Mouse (Mus musculus) urinary bladder, adult 18-20 months (tissue): ENCODE results near the gene Casp7.
"Not testable (repeated sequence)": the region's sequence is repeated elsewhere in the genome, so short reads cannot be mapped to it uniquely, and the experiment has no call there.

ENCODE experiments used
- DNase-seq, 2 experiments: peaks; one replicate each; pipeline ENCODE4 v3.0.0; 2022; ENCODE audit warnings: low spot score in 2 of 2, mixed read lengths in 2 of 2

The Casp7 gene

DNA sequence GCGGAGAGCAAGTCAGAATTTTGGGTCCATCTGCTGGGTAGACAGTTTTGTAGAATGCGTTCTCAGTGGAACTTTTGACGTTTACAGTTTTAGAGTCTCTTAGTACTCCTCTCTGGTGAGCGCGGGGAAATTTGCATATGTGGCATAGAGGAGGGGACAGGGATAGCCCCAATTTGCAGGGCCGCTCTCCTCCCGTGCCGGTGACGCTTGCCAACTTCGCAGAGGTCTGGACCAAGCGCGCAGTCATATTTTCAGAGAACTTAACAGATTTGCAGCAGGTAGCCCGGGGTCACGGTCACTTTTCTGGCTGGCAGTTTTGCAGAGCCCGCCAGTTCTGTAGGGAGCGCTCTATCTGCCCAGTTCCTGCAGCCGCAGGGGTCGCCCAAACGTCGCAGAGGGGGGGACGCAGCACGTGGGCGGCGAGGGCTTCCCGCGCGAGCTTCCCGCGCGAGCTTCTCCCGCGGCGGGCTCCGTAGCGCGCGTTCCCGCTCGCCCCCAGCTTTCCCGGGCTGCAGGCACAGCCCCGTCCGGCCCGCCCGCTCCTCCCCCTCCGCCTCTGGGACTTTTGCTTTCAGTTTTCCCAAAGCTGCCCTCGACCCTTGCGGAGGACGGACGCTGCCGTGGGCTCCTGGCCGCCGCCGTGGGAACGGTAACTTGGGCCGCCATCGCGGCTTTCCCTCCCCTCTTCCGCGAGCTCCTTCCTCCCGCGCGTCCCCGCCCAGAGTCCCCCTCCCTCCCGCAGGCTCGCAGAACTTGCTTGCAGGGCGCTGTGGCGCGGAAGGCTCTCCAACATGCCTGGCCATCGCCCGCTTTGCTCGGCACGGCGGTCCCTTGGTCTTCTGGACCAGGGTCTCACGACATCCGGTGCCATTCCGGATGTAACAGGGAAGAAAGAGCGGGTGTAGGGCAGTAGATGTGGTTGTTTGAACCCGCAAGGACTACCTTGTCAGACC, at the start of gene Casp7:
Gene Casp7 (plus strand): TSS at position 461 of the 953 bp plus-strand sequence.
- DNase-seq, result peak; percentile 56 to 72

DNA sequence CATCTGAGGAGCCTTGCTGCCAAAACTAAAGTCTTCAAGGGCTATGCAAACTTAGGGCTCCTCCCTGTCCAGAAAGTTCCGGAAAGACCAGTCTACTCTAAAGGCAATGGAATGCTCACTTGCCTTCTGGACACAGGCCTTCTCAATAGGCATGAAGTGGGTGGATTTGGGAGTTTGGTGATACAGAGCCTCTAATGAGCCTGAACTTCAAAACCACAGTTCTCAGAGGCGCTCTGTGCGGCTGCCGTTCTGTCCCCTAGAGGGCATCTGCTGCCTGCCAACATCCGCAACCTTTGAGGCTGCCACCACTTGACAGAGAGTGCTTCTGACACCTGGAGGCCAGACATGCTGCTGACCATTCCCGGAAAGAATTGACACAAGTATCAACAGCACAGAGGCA, 47.6 kb upstream of the Casp7 start:
- DNase-seq, result no peak

DNA sequence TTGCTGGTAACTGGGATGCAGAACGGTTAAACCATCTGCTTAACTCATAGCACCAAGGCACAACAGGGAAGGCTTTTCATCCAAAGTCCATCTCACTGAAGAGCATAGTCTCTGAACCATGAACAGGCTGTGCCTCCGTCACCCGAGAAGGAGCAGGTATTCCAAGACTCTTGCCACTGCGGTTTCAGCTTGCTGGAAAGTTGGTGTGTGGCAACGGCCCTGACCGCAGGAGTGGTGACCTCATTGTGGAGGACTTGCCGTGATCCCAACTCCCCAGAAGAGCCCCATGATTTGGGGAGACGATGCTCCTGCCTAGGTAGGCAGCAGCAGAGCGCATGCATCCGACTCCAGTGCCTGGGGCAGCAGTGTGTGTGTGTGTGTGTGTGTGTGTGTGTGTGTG, 43.2 kb upstream of the Casp7 start:
- DNase-seq, result no peak

DNA sequence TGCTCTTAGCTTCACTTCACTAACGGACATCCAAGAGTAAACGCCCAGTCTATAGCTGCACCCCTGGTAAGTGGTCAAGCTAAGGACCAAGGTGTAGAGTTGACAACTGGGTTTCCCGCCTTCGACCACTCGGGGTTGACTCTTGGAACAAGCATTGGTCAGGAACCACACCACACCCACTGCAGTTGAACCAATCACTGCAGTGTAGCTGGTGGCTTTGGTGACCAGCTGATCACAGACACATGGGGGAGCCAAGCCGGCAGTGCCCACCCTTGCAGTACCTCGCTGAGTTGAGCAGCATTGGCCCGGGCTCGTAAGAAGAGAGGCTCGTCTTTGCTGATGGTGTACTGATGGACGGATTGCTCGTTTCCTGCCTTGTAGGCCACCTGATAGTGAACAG, 41.7 kb upstream of the Casp7 start:
- no peak for DNase-seq

DNA sequence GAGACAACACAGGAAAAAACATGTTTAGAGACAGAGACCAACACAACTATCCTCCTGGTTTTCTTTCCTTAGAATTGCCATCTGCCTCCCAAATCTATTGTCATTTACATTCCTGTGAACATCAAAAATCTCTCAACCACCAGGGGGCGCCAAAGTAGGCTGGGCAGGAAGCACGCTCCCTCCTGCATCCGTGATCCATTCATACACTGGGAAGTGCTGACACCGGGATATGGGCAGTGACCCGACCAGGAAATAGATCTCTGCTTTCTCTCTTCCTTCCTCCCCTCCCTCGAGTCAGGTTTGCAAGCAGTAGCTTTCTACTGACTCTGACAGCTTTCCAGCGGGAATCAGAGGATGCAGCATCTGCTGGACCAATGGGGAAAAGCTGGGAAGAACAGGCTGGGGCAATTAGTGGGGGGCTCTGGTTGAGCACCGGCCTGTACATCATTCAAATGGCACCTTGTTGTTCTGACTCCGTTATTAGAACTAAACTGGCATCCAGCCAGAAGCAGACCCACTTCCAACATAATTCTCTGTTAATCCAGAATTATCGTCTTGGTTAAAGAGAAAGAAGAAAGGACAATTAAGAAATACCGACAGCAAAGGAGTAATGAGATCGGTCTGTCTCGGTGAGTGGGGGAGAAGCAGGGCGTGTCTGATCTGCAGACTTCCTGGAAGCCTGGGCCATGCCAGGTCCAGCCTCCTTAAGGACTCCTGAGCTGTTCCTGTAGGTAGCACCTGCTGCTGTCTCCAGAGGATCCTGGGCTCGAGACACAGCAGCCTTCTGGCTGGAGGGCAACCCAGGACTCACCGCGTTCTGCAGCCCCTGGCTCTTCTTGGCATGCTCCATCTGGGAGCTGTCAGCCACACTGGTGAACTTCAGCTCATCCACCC, 40.2 kb upstream of the Casp7 start:
- DNase-seq, result peak; percentile 46 to 53

DNA sequence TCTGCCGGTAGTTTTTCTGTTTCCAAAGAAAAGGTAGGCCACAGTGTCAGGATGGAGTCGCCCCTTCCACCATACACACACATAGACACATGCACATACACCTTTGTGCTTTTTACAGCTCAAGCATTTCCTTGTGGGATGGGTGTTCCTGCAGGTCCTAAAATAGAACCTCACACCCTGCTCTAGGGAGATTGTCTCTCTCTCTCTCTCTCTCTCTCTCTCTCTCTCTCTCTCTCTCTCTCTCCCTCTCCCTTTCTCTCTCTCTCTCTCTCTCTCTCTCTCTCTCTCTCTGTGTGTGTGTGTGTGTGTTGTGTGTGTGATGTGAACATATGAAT, 39.6 kb upstream of the Casp7 start:
- DNase-seq, result not testable (repeated sequence)

DNA sequence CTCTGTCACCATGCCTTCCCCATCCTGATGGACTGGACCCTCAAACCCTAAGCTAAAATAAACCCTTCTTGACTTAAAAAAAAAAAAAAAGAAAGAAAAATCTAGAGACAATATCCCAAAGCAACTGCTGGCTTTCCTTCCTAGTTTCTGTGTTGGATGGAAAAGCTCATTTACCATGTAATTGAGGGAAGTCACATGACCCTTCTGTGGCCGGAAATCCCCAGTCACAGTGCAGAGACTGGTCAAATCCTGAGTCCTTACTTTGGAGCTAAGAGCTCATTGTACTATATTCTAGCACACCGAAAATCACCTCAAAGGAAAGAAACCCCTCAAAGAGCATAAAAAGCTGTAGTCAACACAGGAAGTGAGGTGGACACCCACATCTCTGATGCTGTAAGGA, 38.0 kb upstream of the Casp7 start:
- DNase-seq, result no peak

DNA sequence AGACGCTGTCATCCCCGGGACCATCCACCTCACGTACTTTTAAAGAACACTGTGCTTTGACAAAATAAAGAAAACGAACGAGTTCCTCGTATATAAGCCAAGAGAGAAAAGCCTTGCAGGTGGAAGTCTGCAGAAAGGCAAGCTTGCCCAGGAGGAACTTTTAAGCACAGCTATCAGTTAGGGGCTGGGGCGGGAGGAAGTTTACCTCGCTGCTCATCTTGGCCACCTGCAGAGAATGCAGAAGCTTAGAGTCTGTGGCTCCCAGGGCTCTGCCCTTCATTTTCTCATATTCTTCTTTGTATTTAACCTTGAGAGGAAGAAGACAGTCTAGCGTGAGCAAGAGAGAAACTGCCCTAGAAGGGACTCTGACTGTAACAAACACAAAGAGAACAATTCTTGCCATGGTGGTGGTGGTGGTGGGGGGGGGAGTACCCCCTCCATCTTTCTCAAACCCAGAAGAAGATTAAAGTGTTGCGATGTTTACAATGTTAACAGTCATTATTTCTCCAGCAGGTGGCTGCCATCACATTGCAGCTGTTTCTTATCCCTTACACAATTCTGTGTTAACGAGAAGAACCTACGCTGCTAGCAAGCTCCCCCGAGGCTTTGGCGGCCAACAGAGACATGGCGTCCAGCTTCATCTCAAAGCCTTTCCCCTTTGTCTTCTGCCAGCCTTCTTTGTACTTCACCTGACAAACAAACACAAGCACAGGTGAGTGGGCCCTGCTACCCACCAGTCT, 33.0 kb upstream of the Casp7 start:
- no peak for DNase-seq

DNA sequence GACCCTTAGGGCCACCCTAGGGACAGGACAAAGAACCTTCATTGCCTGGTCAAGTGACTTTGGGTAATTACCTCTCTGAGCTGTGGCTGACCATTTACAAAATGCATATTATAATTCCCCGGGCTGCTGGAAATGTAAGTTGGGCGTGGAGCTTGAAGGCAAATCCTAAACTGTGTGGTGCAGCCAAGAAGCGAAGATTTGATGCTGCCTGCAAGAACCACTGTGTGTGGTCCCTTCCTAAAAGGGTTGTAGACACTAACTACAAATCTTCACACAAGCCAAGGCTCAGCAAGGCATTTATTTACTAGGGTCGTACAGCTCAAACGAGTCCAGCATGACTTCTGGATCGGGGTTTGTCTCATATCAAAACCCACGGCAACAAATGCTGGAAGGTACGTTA, 32.4 kb upstream of the Casp7 start:
- DNase-seq, result no peak

DNA sequence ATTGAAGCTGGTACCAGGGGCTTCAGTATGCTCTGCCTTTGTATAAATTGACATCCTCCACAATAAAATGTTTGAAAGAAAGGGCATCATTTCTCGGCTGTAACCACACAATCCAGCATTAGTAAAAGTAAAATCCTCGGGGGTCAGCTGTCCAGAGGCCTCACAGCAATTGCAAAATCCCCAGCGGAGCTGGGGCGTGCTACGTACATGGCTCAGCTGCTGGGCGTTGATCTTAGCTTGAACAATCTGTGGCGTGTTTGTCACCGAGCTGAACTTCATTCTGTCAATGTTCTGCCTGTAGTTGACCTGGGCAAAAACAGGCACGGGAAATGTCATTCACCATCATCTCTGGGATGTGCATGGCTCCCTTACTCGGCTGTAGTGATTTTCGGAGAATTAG, 30.8 kb upstream of the Casp7 start:
- no peak for DNase-seq

DNA sequence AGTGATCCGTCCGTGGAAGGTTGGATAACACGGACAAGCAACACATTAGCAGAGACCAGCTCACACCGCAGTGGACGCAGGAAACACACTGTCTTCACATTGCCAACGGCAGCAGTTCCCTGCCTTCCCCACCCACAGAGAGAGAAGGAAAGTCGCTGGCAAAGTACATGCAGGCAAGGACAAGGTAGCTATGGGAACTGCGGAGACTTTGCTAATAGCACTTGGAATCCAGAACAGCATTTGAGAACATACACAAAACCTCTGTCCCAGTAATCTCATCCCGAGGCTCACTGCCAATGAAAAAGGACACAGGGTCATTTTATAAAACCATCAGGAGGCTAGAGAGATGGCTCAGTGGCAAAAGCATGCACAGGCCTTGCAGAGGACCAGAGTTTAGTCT, 30.3 kb upstream of the Casp7 start:
- no peak for DNase-seq

DNA sequence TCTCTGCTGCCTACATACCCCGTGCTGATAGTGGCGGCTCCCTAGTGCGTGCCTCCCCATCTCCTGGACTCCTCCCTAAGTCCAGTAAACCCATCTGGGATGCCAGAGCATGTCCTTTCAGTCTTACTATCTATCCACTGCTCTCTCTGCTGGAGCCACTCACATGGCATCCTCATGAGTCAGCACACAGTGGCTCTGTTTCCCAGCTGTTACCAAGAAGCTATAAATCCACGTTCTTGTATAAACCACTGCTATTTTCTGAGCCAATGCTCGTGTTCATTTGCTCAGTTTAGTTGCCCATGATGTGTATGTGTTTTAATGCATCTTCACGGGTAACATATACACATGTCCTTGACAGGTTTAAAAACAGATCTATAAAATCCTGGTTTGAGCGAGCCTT, 29.2 kb upstream of the Casp7 start:
- DNase-seq, result no peak

DNA sequence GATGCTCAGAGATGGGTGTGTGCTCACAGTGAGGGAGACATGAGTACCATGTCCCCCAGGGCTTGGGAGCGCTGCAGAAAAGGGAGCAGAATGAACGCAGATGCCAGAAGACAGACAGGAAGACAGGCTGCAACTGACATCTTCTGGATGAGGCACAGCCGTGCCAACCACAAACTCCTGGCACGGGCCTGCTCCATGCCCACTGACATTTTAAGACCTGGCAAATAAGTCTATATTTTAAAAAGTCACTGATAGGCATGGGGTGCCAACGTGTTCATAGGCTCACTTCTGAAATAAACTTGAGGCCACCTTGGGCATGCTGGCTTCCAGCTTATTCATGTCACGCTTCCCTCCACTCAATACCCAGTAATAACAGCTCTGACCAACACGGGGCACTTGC, 28.0 kb upstream of the Casp7 start:
- no peak for DNase-seq

DNA sequence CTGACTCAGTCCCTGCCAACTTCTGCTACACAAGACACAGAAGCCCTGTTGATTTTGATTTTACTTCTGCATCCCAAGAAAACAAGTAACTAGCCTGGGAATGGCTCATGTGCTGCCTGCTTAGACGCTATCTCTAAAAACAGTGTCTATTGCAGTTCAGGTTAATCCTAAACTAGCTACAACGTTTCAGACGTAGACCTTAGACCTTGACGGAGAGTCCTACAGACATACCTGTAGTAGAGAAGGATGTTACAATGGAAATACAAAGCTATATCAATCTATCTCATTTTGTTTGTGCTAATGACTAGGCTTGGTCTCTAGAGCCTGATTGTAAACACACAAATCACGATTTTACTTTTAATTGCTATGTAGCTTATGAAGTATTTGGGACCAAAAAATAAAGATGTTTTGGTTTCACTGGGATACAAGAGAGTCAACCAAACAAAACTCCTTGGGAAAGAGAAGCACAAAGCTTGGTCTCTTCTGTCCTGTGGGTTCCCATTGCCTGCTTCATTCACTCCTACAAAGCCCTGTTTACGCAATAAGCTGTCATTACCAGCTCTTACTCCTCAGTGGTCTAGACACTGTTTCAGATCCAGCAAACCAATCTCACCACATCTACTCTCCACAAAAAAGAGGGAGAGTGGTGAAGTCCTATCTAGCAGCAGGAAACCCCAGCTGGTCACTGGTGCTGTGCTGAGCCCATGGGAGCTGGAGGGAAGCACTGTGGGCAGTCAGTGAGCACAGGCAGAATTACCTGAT, 26.4 kb upstream of the Casp7 start:
- DNase-seq, result no peak

DNA sequence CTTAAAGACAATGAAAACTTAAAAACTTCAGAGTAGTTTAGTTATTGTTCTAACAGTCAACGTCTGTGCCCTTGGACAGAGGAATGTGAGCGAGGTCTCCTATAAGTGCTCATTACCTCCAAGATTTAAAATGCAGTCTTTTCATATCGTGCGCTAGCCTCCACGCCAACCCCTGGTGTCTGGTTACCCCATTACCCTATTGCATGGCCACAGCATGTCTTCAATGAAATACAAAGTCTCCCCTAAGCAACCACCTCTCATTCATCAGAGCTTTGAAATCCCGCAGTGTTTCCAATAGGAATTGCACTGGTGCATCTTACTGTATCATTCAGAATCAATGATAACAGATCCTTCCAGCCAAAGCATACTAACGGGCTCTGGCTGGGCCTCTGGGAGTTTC, 24.7 kb upstream of the Casp7 start:
- DNase-seq, result no peak

DNA sequence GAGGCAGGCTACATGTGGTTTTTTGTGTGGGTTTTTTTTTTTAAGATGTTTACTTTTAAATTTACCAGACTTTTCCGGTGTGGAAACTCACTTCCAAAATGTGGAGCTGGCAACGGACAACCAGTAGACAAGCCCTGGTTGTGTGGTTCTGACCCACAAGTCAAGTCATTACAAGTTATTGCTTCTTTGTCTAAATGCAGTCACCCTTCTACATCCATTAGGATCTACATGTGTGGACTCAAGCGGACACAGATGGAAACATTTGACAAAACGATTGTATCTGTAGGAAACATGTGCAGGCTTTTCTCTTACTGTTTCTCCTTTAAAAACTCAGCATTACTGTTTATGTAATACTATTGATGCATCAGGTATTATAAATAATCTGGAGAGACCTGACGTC, 23.7 kb upstream of the Casp7 start:
- DNase-seq, result no peak

DNA sequence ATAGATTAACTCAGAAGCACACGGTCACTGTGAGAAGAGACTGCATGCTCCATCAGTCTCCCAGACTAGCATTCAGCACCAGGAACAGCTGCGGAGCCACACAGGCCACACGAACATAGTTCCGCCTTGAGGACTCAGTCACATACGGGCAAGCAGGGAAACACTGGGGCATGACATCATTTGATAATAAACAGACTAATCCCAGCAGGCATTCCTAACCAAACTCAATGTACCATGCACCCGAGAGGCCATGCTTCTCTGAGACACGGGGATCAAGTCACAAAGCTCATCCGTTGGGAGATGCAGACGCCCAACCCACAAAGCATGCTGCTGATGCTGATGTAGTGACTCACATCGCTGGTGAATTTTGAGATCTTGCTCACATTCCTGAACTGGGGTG, 22.9 kb upstream of the Casp7 start:
- DNase-seq, result no peak

DNA sequence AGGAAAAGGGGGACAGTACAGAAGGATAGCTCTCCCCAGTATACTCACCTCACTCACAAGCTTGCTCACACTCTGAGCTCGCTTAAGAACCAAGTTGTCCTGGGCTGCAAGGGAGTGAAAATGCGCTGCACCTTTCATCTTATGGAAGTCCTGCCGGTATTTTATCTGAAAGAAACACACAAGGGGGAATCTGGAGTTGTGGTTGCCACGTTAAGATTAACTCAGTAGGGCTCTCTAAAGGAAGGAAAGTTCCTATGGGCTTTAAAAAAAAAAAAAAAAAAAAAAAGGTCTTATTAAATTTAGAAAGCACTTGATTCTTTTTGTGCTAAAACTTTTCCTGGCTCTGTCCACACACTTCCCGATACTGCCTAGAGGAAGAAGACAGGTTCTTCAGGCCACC, 18.9 kb upstream of the Casp7 start:
- no peak for DNase-seq

DNA sequence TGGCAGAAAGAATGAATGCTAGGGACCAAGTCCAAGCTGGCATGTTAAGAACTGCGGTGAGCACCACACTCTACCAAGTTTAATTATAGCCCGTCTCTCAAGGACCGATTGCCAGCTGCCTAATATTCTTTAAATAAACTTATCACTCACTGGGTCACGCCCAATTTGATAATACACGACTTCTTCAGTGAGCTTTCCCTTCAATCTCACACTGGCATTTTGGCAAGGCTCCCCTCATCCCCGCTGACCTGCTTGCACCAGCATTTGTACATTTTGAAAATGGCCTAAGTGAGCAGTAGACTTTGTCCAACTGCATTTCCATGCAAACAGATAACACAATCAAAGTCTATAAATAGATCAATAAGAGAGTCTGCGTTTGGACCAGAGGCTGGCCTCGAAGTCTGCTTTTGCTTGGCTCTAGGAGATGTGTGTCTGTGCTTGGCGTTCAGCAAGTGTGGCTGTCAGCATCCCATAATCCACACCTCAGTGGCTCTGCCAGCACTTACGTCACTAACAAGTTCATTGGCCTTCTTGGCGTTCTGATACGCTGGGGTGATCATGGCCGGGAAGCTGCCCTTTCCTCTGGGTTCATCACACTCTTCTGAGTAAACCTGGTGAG, 18.3 kb upstream of the Casp7 start:
- no peak for DNase-seq

DNA sequence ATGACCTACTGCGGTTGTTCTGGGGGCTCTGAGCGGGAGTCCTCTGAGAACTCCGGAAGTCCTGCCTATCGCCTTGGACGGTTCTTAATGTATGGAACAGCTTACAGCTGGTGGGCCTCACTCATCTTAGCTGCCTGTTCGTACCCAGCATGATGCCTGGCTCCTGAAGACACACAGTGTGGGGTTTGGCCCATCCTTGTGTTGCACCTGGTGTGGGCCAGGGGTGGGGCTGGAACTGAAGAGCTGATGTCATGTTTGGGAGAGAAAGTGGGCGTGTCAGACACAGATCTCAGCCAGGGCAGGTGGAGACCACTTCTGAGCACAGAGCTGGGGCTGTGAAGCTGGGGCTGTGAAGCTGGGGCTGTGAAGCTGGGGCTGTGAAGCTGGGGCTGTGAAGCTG, 16.6 kb upstream of the Casp7 start:
- no peak for DNase-seq

DNA sequence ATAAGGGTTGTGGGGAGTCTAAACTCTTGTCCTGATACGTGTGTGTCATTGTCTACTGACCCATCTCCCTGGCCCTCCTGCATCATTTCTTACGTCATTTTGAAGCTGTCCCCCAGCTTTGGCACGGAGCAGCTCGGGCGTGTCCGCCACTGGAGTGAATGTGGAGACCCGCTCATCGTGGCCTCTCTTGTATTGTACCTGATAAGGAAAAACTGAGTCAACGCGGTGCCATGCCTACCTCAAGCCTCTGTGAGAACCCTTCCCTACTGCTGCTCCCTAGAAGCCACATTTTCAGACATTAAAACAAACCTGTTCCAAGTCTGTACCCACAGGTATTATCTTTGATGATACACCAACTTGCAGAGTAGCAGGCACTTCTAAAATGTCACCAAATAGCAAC, 15.5 kb upstream of the Casp7 start:
- no peak for DNase-seq
